Mouse (Mus musculus) intestine, embryonic 16.5 days (tissue): Measurements from ENCODE around the gene Cbarp. TPM values are rescaled to one million over a fixed set of nuclear protein-coding genes. Genes with fewer than 3 reads are reported as not detected.

Experiments used
- ATAC-seq: fragments of 200-750 bp; cut with Nextera tagmentation; 2 replicates; pipeline ENCODE4 v1.8.0; 2017; ENCODE audit warnings: moderate TSS enrichment, moderate library complexity
- H3K27ac ChIP-seq: fragments of 300-500 bp; sonication (generic); 2 replicates; pipeline ENCODE4 v1.5.1; 2014; ENCODE audit warnings: mild to moderate bottlenecking, low read length
- H3K27me3 ChIP-seq: fragments of 300-500 bp; sonication (generic); replicated peaks from 2 replicates; pipeline ENCODE4 v1.6.1; 2014; ENCODE audit warnings: low read length, control low read depth, mixed read lengths; ENCODE audit not compliant: control insufficient read depth, insufficient read depth
- H3K36me3 ChIP-seq: fragments of 300-500 bp; sonication (generic); 2 replicates; pipeline ENCODE4 v1.6.1; 2014; ENCODE audit warnings: low read length, control low read depth; ENCODE audit not compliant: control insufficient read depth, insufficient read depth
- H3K4me1 ChIP-seq: fragments of 300-500 bp; sonication (generic); 2 replicates; pipeline ENCODE4 v1.6.1; 2014; ENCODE audit warnings: low read length, control low read depth, mixed read lengths; ENCODE audit not compliant: control insufficient read depth, insufficient read depth
- H3K4me2 ChIP-seq: fragments of 300-500 bp; sonication (generic); 2 replicates; pipeline ENCODE4 v1.6.1; 2014; ENCODE audit warnings: low read depth, low read length, control low read depth
- H3K4me3 ChIP-seq: fragments of 300-500 bp; sonication (generic); 2 replicates; pipeline ENCODE4 v1.5.1; 2014; ENCODE audit warnings: mild to moderate bottlenecking, low read length
- H3K9ac ChIP-seq: fragments of 300-500 bp; sonication (generic); 2 replicates; pipeline ENCODE4 v1.6.1; 2014; ENCODE audit warnings: low read depth, low read length
- H3K9me3 ChIP-seq: fragments of 300-500 bp; sonication (generic); 2 replicates; pipeline ENCODE4 v1.6.1; 2016; ENCODE audit warnings: low read length, control low read depth; ENCODE audit not compliant: control insufficient read depth
- WGBS: fragments of 180-500 bp; shearing (Covaris S2); extraction: QIAGEN DNeasy Blood & Tissue Kit; methylation state at CpG from one replicate; pipeline ENCODE4 v1.1.7; 2014; 5-methylcytosine and 5-hydroxymethylcytosine counted together
- polyA plus RNA-seq: library from polyadenylated mRNA; unstranded; fragments of >200 nt; fragmentation: Nextera tagmentation; extraction: Ambion mirVana; gene quantifications from 2 replicates; pipeline ENCODE4 v1.2.1, GENCODE M21; 2015

Gene Cbarp
- 5.1 TPM in 2 replicates for polyA plus RNA-seq

DNA sequence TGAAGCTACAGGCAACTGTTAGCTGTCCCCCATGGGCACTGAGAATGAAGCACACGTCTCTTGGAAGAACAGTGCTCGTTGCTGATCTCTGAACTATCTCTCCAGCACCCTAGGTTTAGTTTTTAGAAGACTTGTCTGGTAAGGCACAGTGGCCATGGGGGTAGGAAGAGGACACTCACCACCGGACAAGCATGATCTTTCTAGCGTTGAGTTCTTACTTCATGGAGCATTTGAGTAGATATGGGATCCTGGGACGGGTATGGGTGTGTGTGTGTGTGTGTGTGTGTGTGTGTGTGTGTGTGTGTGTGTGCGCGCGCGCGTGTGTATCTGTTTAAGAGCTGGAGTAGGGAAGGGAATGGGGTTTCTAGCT, at the start of gene Cbarp:
Gene Cbarp (minus strand): TSS at position 170 of the 370 bp plus-strand sequence.
- H3K4me2 ChIP-seq, result peak within 1 kb of the TSS; percentile 98
- H3K4me1 ChIP-seq, result peaks cover 62% of the 10 kb centered on the region
- H3K9ac ChIP-seq, result peak within 1 kb of the TSS; percentile 78
- peaks cover 14% of the 10 kb centered on the region; the same call in 1 of the 2 replicates for H3K27me3 ChIP-seq
- peak within 1 kb of the TSS; percentile 80 for H3K27ac ChIP-seq
- H3K36me3 ChIP-seq, result peaks cover 10% of the 10 kb centered on the region; the same call in 1 of the 2 replicates
- H3K4me3 ChIP-seq, result peak within 1 kb of the TSS; percentile 67
- ATAC-seq, result no peak
- H3K9me3 ChIP-seq, result no peaks in the 10 kb centered on the region
- 64% methylated on average over 10 of the region's 10 CpGs for whole genome bisulfite sequencing

DNA sequence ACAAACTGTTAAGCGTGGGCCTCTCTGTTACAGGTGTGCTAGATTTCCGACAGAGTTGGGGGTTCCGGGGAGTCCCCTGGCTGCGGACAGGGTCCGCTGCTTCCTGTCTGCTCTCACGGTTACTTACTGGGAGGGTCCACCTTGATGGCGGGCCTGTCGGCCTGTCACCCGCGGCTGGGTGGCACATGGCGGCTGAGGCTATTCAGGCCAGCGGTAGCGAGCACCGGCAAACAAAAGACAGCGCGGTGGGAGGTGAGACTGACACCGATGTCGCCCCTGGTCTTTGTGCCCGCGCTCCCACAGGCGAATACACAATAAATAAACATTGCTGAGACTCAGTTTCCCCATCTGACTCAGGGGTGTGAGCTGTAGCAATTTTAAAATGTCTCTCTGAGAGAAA, 49.4 kb upstream of the Cbarp start:
- Histone ChIP-seq H3K4me2 (peak overlapping the region; percentile 76), H3K9ac (peak overlapping the region; percentile 57), H3K9me3 (no peaks in the 10 kb centered on the region), H3K36me3 (no peaks in the 10 kb centered on the region), H3K27ac (no peak overlapping the region), H3K4me1 (peaks cover 12% of the 10 kb centered on the region), H3K27me3 (peaks cover 29% of the 10 kb centered on the region), H3K4me3 (peak overlapping the region; percentile 47)
- 19% methylated on average over 21 of the region's 21 CpGs for WGBS
- ATAC-seq, result no peak

DNA sequence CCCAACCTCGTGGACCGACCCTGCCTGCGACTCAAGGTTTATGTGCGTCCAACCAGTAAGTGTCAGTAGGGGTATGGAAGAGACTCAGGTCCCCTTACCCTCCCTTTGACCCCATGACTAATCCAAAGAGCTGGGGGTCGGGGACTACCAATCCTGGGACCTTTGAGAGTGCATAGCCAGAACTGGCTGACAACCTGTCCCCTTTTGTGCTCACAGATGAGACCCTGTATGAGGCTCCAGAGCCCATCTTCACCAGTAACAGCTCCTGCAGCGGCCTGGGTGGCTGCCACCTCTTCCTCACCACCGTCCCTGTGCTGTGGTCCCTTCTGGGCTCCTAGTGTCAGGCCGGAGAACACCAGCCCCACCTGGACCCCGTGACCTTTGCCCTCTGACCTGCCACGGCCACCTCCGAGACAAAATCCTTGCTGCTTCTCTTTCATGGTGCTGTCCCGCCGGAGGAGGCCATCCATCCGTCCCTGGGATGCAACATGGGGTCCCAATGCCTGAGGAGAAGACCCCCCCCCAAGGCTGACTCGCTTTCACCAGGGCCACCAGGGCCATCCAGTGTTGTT, 47.9 kb upstream of the Cbarp start:
- Histone ChIP-seq H3K9me3 (no peaks in the 10 kb centered on the region), H3K4me3 (no peak overlapping the region), H3K27ac (no peak overlapping the region), H3K27me3 (peaks cover 29% of the 10 kb centered on the region), H3K36me3 (no peaks in the 10 kb centered on the region), H3K4me2 (no peak overlapping the region), H3K4me1 (peaks cover 12% of the 10 kb centered on the region), H3K9ac (no peak overlapping the region)
- ATAC-seq, result no peak
- 86% methylated on average over 15 of the region's 15 CpGs for WGBS

DNA sequence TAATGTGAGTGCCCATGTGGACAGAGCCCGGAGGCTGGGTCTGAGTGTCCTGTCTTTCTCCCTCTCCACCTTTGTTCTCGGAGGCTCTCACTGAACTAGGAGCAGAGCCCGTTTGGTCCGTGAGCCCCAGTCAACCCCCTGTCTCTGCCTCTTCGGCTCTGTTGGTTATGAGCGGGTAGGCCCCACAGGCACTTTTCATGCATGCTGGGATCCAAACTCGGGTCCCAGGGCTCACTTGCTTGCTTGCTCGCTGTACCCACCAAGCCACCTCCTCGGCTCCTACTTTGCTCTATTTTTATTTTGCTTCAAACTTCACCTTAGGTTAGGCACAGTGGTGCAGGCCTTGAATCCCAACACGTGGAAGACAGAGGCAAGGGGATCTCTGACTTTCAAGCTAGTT, 47.1 kb upstream of the Cbarp start:
- H3K27me3 ChIP-seq, result peaks cover 28% of the 10 kb centered on the region
- 89% methylated on average over 10 of the region's 10 CpGs for WGBS

DNA sequence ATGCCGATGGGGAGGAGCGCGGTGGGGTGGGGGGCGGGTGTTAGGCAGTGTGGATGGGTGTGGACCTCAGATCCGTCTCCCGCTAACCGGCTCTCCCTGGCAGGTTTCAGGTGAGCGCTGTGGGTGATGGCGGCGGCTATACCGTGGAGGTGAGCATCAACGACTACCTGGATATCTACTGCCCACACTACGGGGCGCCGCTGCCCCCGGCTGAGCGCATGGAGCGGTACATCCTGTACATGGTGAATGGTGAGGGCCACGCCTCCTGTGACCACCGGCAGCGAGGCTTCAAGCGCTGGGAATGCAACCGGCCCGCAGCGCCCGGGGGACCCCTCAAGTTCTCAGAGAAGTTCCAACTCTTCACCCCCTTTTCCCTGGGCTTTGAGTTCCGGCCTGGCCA, 46.0 kb upstream of the Cbarp start:
- WGBS, result 58% methylated on average over 27 of the region's 27 CpGs

More for the DNA sequence above, 47.1 kb upstream of the Cbarp start:
- Histone ChIP-seq H3K9ac (no peak overlapping the region), H3K4me2 (no peak overlapping the region), H3K4me1 (peaks cover 12% of the 10 kb centered on the region), H3K9me3 (no peaks in the 10 kb centered on the region), H3K27ac (no peak overlapping the region), H3K4me3 (no peak overlapping the region), H3K36me3 (no peaks in the 10 kb centered on the region)
- ATAC-seq, result no peak

DNA sequence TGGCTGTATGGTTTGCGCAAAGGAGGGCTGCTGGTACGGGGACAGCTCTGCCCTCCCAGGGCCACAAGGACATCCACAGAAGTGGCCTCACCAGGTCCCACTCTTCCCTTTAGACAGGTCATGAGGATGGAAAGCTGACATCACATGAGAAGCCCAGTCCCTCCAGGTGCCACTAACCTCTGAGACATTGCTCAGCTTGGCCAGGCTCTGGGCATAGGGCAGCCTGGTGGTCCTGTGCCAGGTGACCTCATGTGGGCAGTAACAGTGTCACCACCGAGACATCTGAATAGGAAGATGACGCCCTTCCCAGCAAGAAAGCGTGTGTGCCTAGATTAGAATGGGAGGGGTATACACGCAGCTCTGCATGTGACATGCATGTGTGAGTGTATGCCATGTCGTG, 41.9 kb upstream of the Cbarp start:
- Histone ChIP-seq H3K4me1 (peaks cover 9% of the 10 kb centered on the region), H3K4me3 (no peak overlapping the region), H3K27me3 (no peaks in the 10 kb centered on the region), H3K9ac (no peak overlapping the region), H3K4me2 (no peak overlapping the region), H3K36me3 (no peaks in the 10 kb centered on the region), H3K9me3 (no peaks in the 10 kb centered on the region), H3K27ac (no peak overlapping the region)
- WGBS, result 91% methylated on average over 7 of the region's 7 CpGs
- no peak for ATAC-seq

More for the DNA sequence above, 46.0 kb upstream of the Cbarp start:
- Histone ChIP-seq H3K9me3 (no peaks in the 10 kb centered on the region), H3K9ac (no peak overlapping the region), H3K27me3 (peaks cover 19% of the 10 kb centered on the region), H3K36me3 (no peaks in the 10 kb centered on the region), H3K27ac (no peak overlapping the region), H3K4me1 (peaks cover 12% of the 10 kb centered on the region), H3K4me3 (no peak overlapping the region), H3K4me2 (no peak overlapping the region)
- no peak for ATAC-seq

DNA sequence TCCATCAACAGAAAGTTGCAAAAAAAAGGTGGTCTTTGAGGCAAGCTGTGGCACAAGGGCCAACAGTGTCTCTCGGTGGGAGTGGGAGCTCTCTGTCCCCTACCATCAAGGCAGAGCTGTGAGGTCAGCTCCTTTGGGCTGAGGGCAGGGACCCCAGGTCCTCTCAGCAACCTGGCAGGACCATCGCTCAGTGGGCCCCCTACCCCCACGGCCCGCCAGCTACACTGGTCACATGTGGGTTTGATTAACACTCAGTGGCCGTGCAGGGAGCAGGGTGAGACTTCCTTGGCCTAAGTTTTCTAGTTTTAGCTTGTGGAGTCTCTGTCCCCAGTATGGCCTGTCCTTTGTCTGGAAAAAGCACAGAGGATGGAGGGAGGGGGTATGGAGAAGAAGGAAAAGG, 40.2 kb upstream of the Cbarp start:
- H3K9ac ChIP-seq, result peak overlapping the region; percentile 80; the same call in 1 of the 2 replicates
- WGBS, result 61% methylated on average over 5 of the region's 5 CpGs
- no peak overlapping the region for H3K27ac ChIP-seq

DNA sequence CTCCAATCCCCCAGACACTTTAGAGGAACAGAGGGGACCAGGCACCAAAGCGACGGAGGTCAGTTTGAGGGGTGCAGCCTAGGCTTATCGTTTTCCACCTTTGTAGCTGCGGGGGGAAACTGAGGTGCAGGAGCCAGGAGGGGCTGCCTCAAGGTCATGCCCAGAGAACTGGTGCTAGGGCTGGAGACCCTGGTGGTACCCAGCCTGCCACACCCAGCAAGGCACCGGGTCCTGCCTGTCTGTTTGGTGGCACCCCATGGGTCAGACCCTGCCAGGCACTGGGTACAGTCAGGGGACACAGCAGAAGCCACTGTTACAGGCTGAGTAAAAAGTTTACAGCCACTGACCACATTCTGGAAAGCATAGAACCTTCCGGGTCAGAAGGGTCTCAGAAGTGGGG, 39.7 kb upstream of the Cbarp start:
- Histone ChIP-seq H3K4me3 (peak overlapping the region; percentile 73), H3K4me2 (peak overlapping the region; percentile 79), H3K27ac (no peak overlapping the region), H3K9me3 (no peaks in the 10 kb centered on the region), H3K27me3 (no peaks in the 10 kb centered on the region), H3K4me1 (peaks cover 9% of the 10 kb centered on the region), H3K36me3 (no peaks in the 10 kb centered on the region), H3K9ac (peak overlapping the region; percentile 80)
- WGBS, result 46% methylated on average over 6 of the region's 6 CpGs
- no peak for ATAC-seq

More for the DNA sequence above, 40.2 kb upstream of the Cbarp start:
- H3K4me2 ChIP-seq, result peak overlapping the region; percentile 79
- H3K4me1 ChIP-seq, result peaks cover 9% of the 10 kb centered on the region
- no peaks in the 10 kb centered on the region for H3K36me3 ChIP-seq
- no peak overlapping the region for H3K4me3 ChIP-seq
- H3K27me3 ChIP-seq, result no peaks in the 10 kb centered on the region
- ATAC-seq, result no peak
- no peaks in the 10 kb centered on the region for H3K9me3 ChIP-seq

DNA sequence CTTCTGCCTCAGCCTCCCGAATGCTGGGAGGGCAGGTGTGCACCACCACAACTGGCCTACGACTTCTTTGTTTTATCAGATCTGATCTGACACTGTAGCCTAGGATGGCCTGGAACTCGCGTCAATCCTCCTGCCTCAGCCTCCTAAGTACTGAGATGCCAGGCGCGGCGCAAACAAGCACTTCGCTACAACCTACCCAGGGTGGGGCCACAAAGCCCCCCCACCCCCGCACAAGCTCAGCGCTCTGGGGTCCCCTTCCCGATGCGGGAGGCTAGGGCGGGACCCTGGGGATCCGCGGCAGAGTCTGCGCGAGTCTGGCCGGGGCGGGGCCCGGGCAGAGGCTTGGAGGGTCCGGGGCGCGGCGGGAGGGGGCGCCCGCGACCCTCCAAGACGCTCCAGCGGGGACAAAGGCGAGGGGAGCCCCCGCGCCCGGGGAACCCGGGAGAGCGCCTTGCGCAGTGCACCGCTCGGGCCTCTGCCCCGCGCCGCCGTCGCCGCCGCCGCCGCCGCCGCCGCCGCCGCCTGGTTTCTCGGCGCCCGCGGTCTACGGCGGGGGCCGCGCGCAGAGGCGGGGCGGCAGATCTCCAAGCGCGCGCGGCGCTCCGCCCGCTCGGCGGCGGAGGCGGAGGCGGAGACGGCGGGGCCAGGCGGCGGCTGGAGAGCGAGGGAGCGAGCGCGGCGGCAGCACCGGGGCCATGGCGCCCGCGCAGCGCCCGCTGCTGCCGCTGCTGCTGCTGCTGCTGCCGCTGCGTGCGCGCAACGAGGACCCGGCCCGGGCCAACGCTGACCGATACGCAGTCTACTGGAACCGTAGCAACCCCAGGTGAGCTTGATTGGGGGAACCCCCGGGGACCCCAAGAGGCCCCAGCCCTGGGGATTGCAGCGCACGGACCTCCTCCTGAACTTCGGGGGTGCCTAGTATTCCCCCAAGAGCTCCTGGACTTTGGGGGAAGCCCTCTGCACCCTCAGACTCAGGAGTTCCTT, 38.7 kb upstream of the Cbarp start, which contains the start of gene Efna2:
Gene Efna2 (plus strand): TSS at position 415 of the 984 bp plus-strand sequence.
- peaks cover 9% of the 10 kb centered on the region for H3K4me1 ChIP-seq
- H3K36me3 ChIP-seq, result no peaks in the 10 kb centered on the region
- peak within 1 kb of the TSS; percentile 73 for H3K4me3 ChIP-seq
- 2% methylated on average over 102 of the region's 106 CpGs for WGBS
- ATAC-seq, result peak; percentile 60
- H3K4me2 ChIP-seq, result peak within 1 kb of the TSS; percentile 79
- no peaks in the 10 kb centered on the region for H3K9me3 ChIP-seq
- H3K27ac ChIP-seq, result peak within 1 kb of the TSS; percentile 14; the same call in 1 of the 2 replicates
- peak within 1 kb of the TSS; percentile 80 for H3K9ac ChIP-seq
- no peaks in the 10 kb centered on the region for H3K27me3 ChIP-seq
